In genomic region chr8:84222566-84223165, GRCm38 (mm10) we compare ENCODE assay signal across 14 mouse cellular contexts. TPM values are rescaled to one million over a fixed set of nuclear protein-coding genes. Genes with fewer than 3 reads are reported as not detected.
A peak's percentile ranks its signal among the peaks of the same experiment; 100 is the strongest.
DNase-seq lines count a peak whose midpoint lies in the region; ATAC-seq and TF ChIP-seq lines count a peak whose summit lies in the region.
"Had no signal": no experiment of that assay in that cellular context is flagged by ENCODE, and none has a peak within 500 bp of the region (broad histone marks: within the 10 kb centered on the region; RNA-seq: fewer than 3 reads in every experiment).

No protein-coding gene starts in this region.

- no peaks in the 10 kb centered on the region for H3K9me3 ChIP-seq in heart, embryonic 16.5 days (replicated peaks; ENCODE audit: control insufficient read depth, low read length)
- no peaks in the 10 kb centered on the region for H3K9me3 ChIP-seq in heart, embryonic 12.5 days (replicated peaks)
- no peaks in the 10 kb centered on the region for H3K9me3 ChIP-seq in ES-Bruce4 (replicated peaks; ENCODE audit: control insufficient read depth, insufficient read depth, low read length, poor library complexity, severe bottlenecking)
- H3K9me3 ChIP-seq: heart, embryonic 13.5 days; neural tube, embryonic 15.5 days had no signal

- no peak for TF ChIP-seq EP300 in ES-Bruce4 (IDR thresholded peaks at IDR 0.05; ENCODE audit: insufficient read depth, low read depth, low read length)

- peak overlapping the region; percentile 40; the same call in 1 of the 2 replicates for H3K27ac ChIP-seq in heart, embryonic 16.5 days (ENCODE audit: low read length)
- H3K27ac ChIP-seq in heart, embryonic 12.5 days (ENCODE audit: poor library complexity, severe bottlenecking) = no peak overlapping the region
- H3K27ac ChIP-seq in ES-Bruce4 (ENCODE audit: insufficient read depth, low read length) (peak overlapping the region; percentile 30), macrophage (peak overlapping the region; percentile 88)
- H3K27ac ChIP-seq in cortical plate, adult 2 months (ENCODE audit: insufficient read depth, low read length) = 0 out of 2 replicates have a peak overlapping the region, but pooled peaks have one; percentile 14
- H3K27ac ChIP-seq: heart, embryonic 13.5 days; neural tube, embryonic 15.5 days had no signal

- H3K9ac ChIP-seq in heart, embryonic 16.5 days (ENCODE audit: low read length) = no peak overlapping the region
- H3K9ac ChIP-seq in heart, embryonic 12.5 days = no peak overlapping the region
- peak overlapping the region; percentile 30 for H3K9ac ChIP-seq in ES-Bruce4 (ENCODE audit: low read depth, poor library complexity, severe bottlenecking)
- H3K9ac ChIP-seq: heart, embryonic 13.5 days; neural tube, embryonic 15.5 days had no signal

- no peaks in the 10 kb centered on the region for H3K4me1 ChIP-seq in heart, embryonic 16.5 days (ENCODE audit: control insufficient read depth, insufficient read depth, low read length)
- H3K4me1 ChIP-seq in heart, embryonic 12.5 days (replicated peaks) = no peaks in the 10 kb centered on the region
- peaks cover 4% of the 10 kb centered on the region for H3K4me1 ChIP-seq in ES-Bruce4 (ENCODE audit: control insufficient read depth, insufficient read depth, low read length)
- H3K4me1 ChIP-seq in cortical plate, adult 2 months (ENCODE audit: control insufficient read depth, insufficient read depth, low read length) = no peaks in the 10 kb centered on the region
- H3K4me1 ChIP-seq: heart, embryonic 13.5 days; neural tube, embryonic 15.5 days had no signal

- TF ChIP-seq POLR2A in ES-Bruce4 (IDR thresholded peaks at IDR 0.05; ENCODE audit: insufficient read depth, low read length) = no peak
- TF ChIP-seq POLR2A in cortical plate, adult 2 months (IDR thresholded peaks at IDR 0.05; ENCODE audit: extremely low read depth, insufficient read depth, low read length) = no peak

- no peak for TF ChIP-seq CTCF in ES-Bruce4 (IDR thresholded peaks at IDR 0.05; ENCODE audit: low read depth, low read length)
- no peak for TF ChIP-seq CTCF in cortical plate, adult 2 months (IDR thresholded peaks at IDR 0.05; ENCODE audit: extremely low read depth, insufficient read depth, low read length)

- DNase-seq in adrenal gland, adult 2 months = no peak
- no peak for DNase-seq in heart, postnatal 4 days
- no peak for DNase-seq in embryo, embryonic 9.5 days (ENCODE audit: extremely low spot score)
- DNase-seq: adrenal gland, postnatal 14 days; cerebellum, adult 11 months; embryo, embryonic 11 days; right cerebral cortex, adult 18-20 months had no signal

- no peak overlapping the region for H3K4me3 ChIP-seq in heart, embryonic 16.5 days (ENCODE audit: low read length)
- H3K4me3 ChIP-seq in heart, embryonic 12.5 days = no peak overlapping the region
- H3K4me3 ChIP-seq in ES-Bruce4 (ENCODE audit: low read depth, low read length) (peak overlapping the region; percentile 53), macrophage (ENCODE audit: inconsistent target) (no peak overlapping the region)
- no peak overlapping the region for H3K4me3 ChIP-seq in cortical plate, adult 2 months (ENCODE audit: insufficient read depth, low read length)
- H3K4me3 ChIP-seq: heart, embryonic 13.5 days; neural tube, embryonic 15.5 days had no signal

- ATAC-seq in heart, embryonic 16.5 days (replicated peaks; ENCODE audit: extremely low read depth, insufficient read depth, low FRiP score) = no peak
- ATAC-seq in heart, embryonic 12.5 days (ENCODE audit: insufficient number of reproducible peaks, low FRiP score) = no peak

- H3K79me2 ChIP-seq in macrophage (ENCODE audit: inconsistent target) = no peaks in the 10 kb centered on the region

- no peaks in the 10 kb centered on the region for H3K27me3 ChIP-seq in heart, embryonic 16.5 days (ENCODE audit: control insufficient read depth, insufficient read depth, low read length)
- no peaks in the 10 kb centered on the region for H3K27me3 ChIP-seq in heart, embryonic 12.5 days (replicated peaks)
- no peaks in the 10 kb centered on the region for H3K27me3 ChIP-seq in ES-Bruce4 (ENCODE audit: control insufficient read depth, insufficient read depth, low read length, poor library complexity, severe bottlenecking)
- H3K27me3 ChIP-seq: heart, embryonic 13.5 days; neural tube, embryonic 15.5 days had no signal

- H3K4me2 ChIP-seq in heart, embryonic 16.5 days (ENCODE audit: low read depth, low read length) = no peak overlapping the region
- no peak overlapping the region for H3K4me2 ChIP-seq in heart, embryonic 12.5 days
- H3K4me2 ChIP-seq: heart, embryonic 13.5 days; neural tube, embryonic 15.5 days had no signal

- H3K36me3 ChIP-seq in heart, embryonic 16.5 days (ENCODE audit: control insufficient read depth, insufficient read depth) = peaks cover 39% of the 10 kb centered on the region
- peaks cover 96% of the 10 kb centered on the region for H3K36me3 ChIP-seq in heart, embryonic 12.5 days
- H3K36me3 ChIP-seq in ES-Bruce4 (ENCODE audit: control insufficient read depth, insufficient read depth, low read length, poor library complexity, severe bottlenecking) = peaks cover 20% of the 10 kb centered on the region
- peaks cover 27% of the 10 kb centered on the region for H3K36me3 ChIP-seq in macrophage (ENCODE audit: inconsistent target)

- WGBS in heart, embryonic 16.5 days = 83% methylated on average over 9 of the region's 9 CpGs
- 81% methylated on average over 9 of the region's 9 CpGs for WGBS in heart, embryonic 12.5 days
- WGBS in macrophage (ENCODE audit: missing documents) = 9% methylated on average over 7 of the region's 9 CpGs

RNA-seq across cellular contexts. Expression of gene Zswim4, which starts 14.2 kb away (rescaled TPM):
- 8.4 and 9.9 TPM in 2 replicates for polyA plus RNA-seq in heart, embryonic 16.5 days (2015; fragmentation: Nextera tagmentation; extraction: Ambion mirVana)
- 12.9 and 13.7 TPM in 2 replicates for polyA plus RNA-seq in heart, embryonic 12.5 days (2016; fragmentation: Nextera tagmentation; extraction: Ambion mirVana)
- polyA plus RNA-seq in ES-Bruce4 (2011; ENCODE audit: insufficient read depth, insufficient read length, low read depth, missing spikeins) (14.8 and 15.4 TPM in 2 replicates), macrophage (2018) (5.1 to 8.7 TPM (median 7.9 TPM) in 3 replicates)
- 12.2 and 13.6 TPM in 2 replicates for polyA plus RNA-seq in cortical plate, adult 2 months (2012; rRNA removed)
- 100 to 1,000 TPM in 10 of 26 experiments, 10 to 100 TPM in 16; 14.9 to 367 (median 57.3) TPM for total RNA-seq in macrophage (2018; cell fraction: chromatin; rRNA removed)
- total RNA-seq in macrophage (2018; cell fraction: cytosol; rRNA removed) = 100 to 1,000 TPM in 3 of 26 experiments, 10 to 100 TPM in 15, 1 to 10 TPM in 8; 8.4 to 139 (median 12.8) TPM
- 100 to 1,000 TPM in 9 of 26 experiments, 10 to 100 TPM in 17; 10.4 to 250 (median 62.3) TPM for total RNA-seq in macrophage (2018; cell fraction: nucleus; rRNA removed)
- total RNA-seq in adrenal gland, adult 2 months (2021) = 10 to 100 TPM; 31.4 to 55.6 TPM
- 66.3 and 76.1 TPM in 2 replicates for polyA plus RNA-seq in adrenal gland, adult 2 months (2012; rRNA removed)
- total RNA-seq in heart, postnatal 4 days (2021) = 10 to 100 TPM; 12.8 to 13.8 TPM

RNA-seq across cellular contexts. Expression of gene D8Ertd738e, which starts 26.9 kb away (rescaled TPM):
- 297 and 311 TPM in 2 replicates for polyA plus RNA-seq in heart, embryonic 16.5 days (2015; fragmentation: Nextera tagmentation; extraction: Ambion mirVana)
- polyA plus RNA-seq in heart, embryonic 12.5 days (2016; fragmentation: Nextera tagmentation; extraction: Ambion mirVana) = 281 and 286 TPM in 2 replicates
- polyA plus RNA-seq in ES-Bruce4 (2011; ENCODE audit: insufficient read depth, insufficient read length, low read depth, missing spikeins) = 90.6 and 92.0 TPM in 2 replicates
- 202 and 213 TPM in 2 replicates for polyA plus RNA-seq in cortical plate, adult 2 months (2012; rRNA removed)
- total RNA-seq in macrophage (2018; cell fraction: chromatin; rRNA removed) = 10 to 100 TPM in 24 of 26 experiments, 1 to 10 TPM in 2; 5.9 to 54.7 (median 20.9) TPM
- total RNA-seq in macrophage (2018; cell fraction: cytosol; rRNA removed) = 100 to 1,000 TPM; 149 to 210 (median 177) TPM
- 10 to 100 TPM; 15.7 to 76.5 (median 48.7) TPM for total RNA-seq in macrophage (2018; cell fraction: nucleus; rRNA removed)
- 203 to 260 TPM (median 230 TPM) in 3 replicates for polyA plus RNA-seq in macrophage (2018)
- 100 to 1,000 TPM; 268 to 291 TPM for total RNA-seq in adrenal gland, adult 2 months (2021)
- 58.8 and 67.3 TPM in 2 replicates for polyA plus RNA-seq in adrenal gland, adult 2 months (2012; rRNA removed)
- total RNA-seq in heart, postnatal 4 days (2021) = 100 to 1,000 TPM; 218 to 233 TPM

RNA-seq across cellular contexts. Expression of gene Mri1, which starts 34.5 kb away (rescaled TPM):
- 45.0 and 46.2 TPM in 2 replicates for polyA plus RNA-seq in heart, embryonic 16.5 days (2015; fragmentation: Nextera tagmentation; extraction: Ambion mirVana)
- polyA plus RNA-seq in heart, embryonic 12.5 days (2016; fragmentation: Nextera tagmentation; extraction: Ambion mirVana) = 48.2 and 50.9 TPM in 2 replicates
- polyA plus RNA-seq in ES-Bruce4 (2011; ENCODE audit: insufficient read depth, insufficient read length, low read depth, missing spikeins) = 37.1 and 38.0 TPM in 2 replicates
- 25.0 and 25.2 TPM in 2 replicates for polyA plus RNA-seq in cortical plate, adult 2 months (2012; rRNA removed)
- total RNA-seq in macrophage (2018; cell fraction: chromatin; rRNA removed) = 10 to 100 TPM in 11 of 26 experiments, 1 to 10 TPM in 15; 1.1 to 27.3 (median 8.8) TPM
- 1 to 10 TPM; 1.8 to 7.9 (median 4.1) TPM for total RNA-seq in macrophage (2018; cell fraction: cytosol; rRNA removed)
- total RNA-seq in macrophage (2018; cell fraction: nucleus; rRNA removed) = 10 to 100 TPM in 7 of 26 experiments, 1 to 10 TPM in 18, under 1 TPM in 1; 0.92 to 27.5 (median 5.8) TPM
- polyA plus RNA-seq in macrophage (2018) = 2.2 to 7.5 TPM (median 6.1 TPM) in 3 replicates
- 10 to 100 TPM; 27.9 to 38.1 TPM for total RNA-seq in adrenal gland, adult 2 months (2021)
- 239 and 243 TPM in 2 replicates for polyA plus RNA-seq in adrenal gland, adult 2 months (2012; rRNA removed)
- total RNA-seq in heart, postnatal 4 days (2021) = 10 to 100 TPM; 14.4 to 19.2 TPM

RNA-seq across cellular contexts. Expression of gene Nanos3, which starts 37.6 kb away (rescaled TPM):
- polyA plus RNA-seq in heart, embryonic 16.5 days (2015; fragmentation: Nextera tagmentation; extraction: Ambion mirVana) = 1.5 and 1.6 TPM in 2 replicates
- 1.7 and 3.0 TPM in 2 replicates for polyA plus RNA-seq in heart, embryonic 12.5 days (2016; fragmentation: Nextera tagmentation; extraction: Ambion mirVana)
- polyA plus RNA-seq in ES-Bruce4 (2011; ENCODE audit: insufficient read depth, insufficient read length, low read depth, missing spikeins) = 3.0 and 4.3 TPM in 2 replicates
- polyA plus RNA-seq in cortical plate, adult 2 months (2012; rRNA removed) = 1.8 and 3.6 TPM in 2 replicates
- not detected for total RNA-seq in macrophage (2018; cell fraction: chromatin; rRNA removed)
- total RNA-seq in macrophage (2018; cell fraction: cytosol; rRNA removed) = not detected
- total RNA-seq in macrophage (2018; cell fraction: nucleus; rRNA removed) = not detected
- not detected in 3 replicates for polyA plus RNA-seq in macrophage (2018)
- total RNA-seq in adrenal gland, adult 2 months (2021) = 1 to 10 TPM; 1.1 to 1.3 TPM
- polyA plus RNA-seq in adrenal gland, adult 2 months (2012; rRNA removed) = 0.36 and 1.0 TPM in 2 replicates
- 1 to 10 TPM; 3.6 to 4.3 TPM for total RNA-seq in heart, postnatal 4 days (2021)

RNA-seq across cellular contexts. Expression of gene Ccdc130, which starts 47.5 kb away (rescaled TPM):
- polyA plus RNA-seq in heart, embryonic 16.5 days (2015; fragmentation: Nextera tagmentation; extraction: Ambion mirVana) = 14.9 and 19.4 TPM in 2 replicates
- 15.8 and 16.1 TPM in 2 replicates for polyA plus RNA-seq in heart, embryonic 12.5 days (2016; fragmentation: Nextera tagmentation; extraction: Ambion mirVana)
- 21.3 and 25.7 TPM in 2 replicates for polyA plus RNA-seq in ES-Bruce4 (2011; ENCODE audit: insufficient read depth, insufficient read length, low read depth, missing spikeins)
- polyA plus RNA-seq in cortical plate, adult 2 months (2012; rRNA removed) = 42.5 and 45.4 TPM in 2 replicates
- total RNA-seq in macrophage (2018; cell fraction: chromatin; rRNA removed) = 10 to 100 TPM; 17.0 to 66.1 (median 33.9) TPM
- total RNA-seq in macrophage (2018; cell fraction: cytosol; rRNA removed) = 10 to 100 TPM in 23 of 26 experiments, 1 to 10 TPM in 3; 7.2 to 22.3 (median 13.5) TPM
- total RNA-seq in macrophage (2018; cell fraction: nucleus; rRNA removed) = 10 to 100 TPM; 12.1 to 68.5 (median 27.4) TPM
- polyA plus RNA-seq in macrophage (2018) = 15.6 to 41.2 TPM (median 24.1 TPM) in 3 replicates
- total RNA-seq in adrenal gland, adult 2 months (2021) = 10 to 100 TPM; 19.3 to 25.8 TPM
- polyA plus RNA-seq in adrenal gland, adult 2 months (2012; rRNA removed) = 15.9 and 16.5 TPM in 2 replicates
- 10 to 100 TPM; 11.0 to 16.2 TPM for total RNA-seq in heart, postnatal 4 days (2021)
